ENCODE assay signal across 8 mouse cellular contexts in the genomic region with DNA sequence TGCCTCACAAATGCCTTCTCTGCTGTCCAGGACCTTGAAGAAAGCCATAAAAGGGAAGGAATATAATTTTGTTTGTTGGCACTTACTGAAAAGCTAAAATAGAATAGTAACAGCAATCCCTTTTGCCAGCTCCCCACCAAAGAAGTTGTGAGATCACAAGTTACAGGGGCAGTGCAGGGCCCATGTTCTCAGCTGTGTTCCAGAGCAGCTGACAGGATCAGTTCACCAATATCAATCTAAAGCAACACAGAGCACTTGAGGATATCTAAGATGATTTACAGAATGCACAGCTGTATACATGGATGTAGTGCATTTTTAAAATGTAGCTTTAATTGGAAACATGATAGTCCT.
DNase-seq lines count a peak whose midpoint lies in the region; ATAC-seq and TF ChIP-seq lines count a peak whose summit lies in the region.

No protein-coding gene starts in this region.

- H3K36me3 ChIP-seq in MEL (ENCODE audit: control insufficient read depth in 1 of 2, insufficient read depth in 2 of 2, low read length in 2 of 2), result peaks cover 0 to 40% of the 10 kb centered on the region in 2 experiments; a peak in 2 of 4 replicates
- H3K36me3 ChIP-seq in lung, embryonic 16.5 days (ENCODE audit: control insufficient read depth, insufficient read depth, low read length), result no peaks in the 10 kb centered on the region

- H3K4me1 ChIP-seq in MEL (ENCODE audit: control insufficient read depth in 1 of 2, insufficient read depth in 2 of 2, low read length in 2 of 2), result peaks cover 19 to 56% of the 10 kb centered on the region in 2 experiments
- peaks cover 11% of the 10 kb centered on the region; the same call in 1 of the 2 replicates for H3K4me1 ChIP-seq in lung, embryonic 16.5 days (replicated peaks; ENCODE audit: control insufficient read depth, insufficient read depth, low read length)

- H3K9me3 ChIP-seq in MEL (replicated peaks; ENCODE audit: insufficient read depth, low read length), result no peaks in the 10 kb centered on the region
- no peaks in the 10 kb centered on the region for H3K9me3 ChIP-seq in lung, embryonic 16.5 days (ENCODE audit: control insufficient read depth, low read length)

- no peak for TF ChIP-seq EP300 in MEL (IDR thresholded peaks at IDR 0.05; ENCODE audit: low read depth in 1 of 2, low read length in 2 of 2)

- peak overlapping the region; percentile 67 to 87 for H3K4me3 ChIP-seq in MEL (ENCODE audit: control insufficient read depth in 1 of 2, insufficient read depth in 1 of 2, low read depth in 2 of 2, low read length in 2 of 2)
- no peak overlapping the region; the same call in 1 of the 2 replicates for H3K4me3 ChIP-seq in lung, embryonic 16.5 days (ENCODE audit: low read length)

- no peak for TF ChIP-seq CTCF in MEL (IDR thresholded peaks at IDR 0.05 in 2 of 3, conservative IDR thresholded peaks at IDR 0.05 in 1 of 3; ENCODE audit: control insufficient read depth in 1 of 3, insufficient read depth in 1 of 3, low read depth in 2 of 3, low read length in 3 of 3, poor library complexity in 1 of 3, severe bottlenecking in 1 of 3)

- H3K9ac ChIP-seq in MEL (ENCODE audit: control insufficient read depth, low read depth, low read length, poor library complexity, severe bottlenecking), result peak overlapping the region; percentile 69
- H3K9ac ChIP-seq in lung, embryonic 16.5 days (ENCODE audit: low read length), result no peak overlapping the region

- H3K4me2 ChIP-seq in lung, embryonic 16.5 days (ENCODE audit: low read depth, low read length), result peak overlapping the region; percentile 47

- no peak for TF ChIP-seq POLR2A in MEL (IDR thresholded peaks at IDR 0.05; ENCODE audit: control insufficient read depth in 1 of 2, insufficient read depth in 1 of 2, low read depth in 1 of 2, low read length in 2 of 2, poor library complexity in 1 of 2)

- H3K79me2 ChIP-seq in MEL (ENCODE audit: control insufficient read depth, insufficient read depth, low read length, poor library complexity), result no peaks in the 10 kb centered on the region; the same call in 1 of the 2 replicates

- no peak for TF ChIP-seq RAD21 in MEL (IDR thresholded peaks at IDR 0.05; ENCODE audit: low read depth, low read length)

- H3K27ac ChIP-seq in MEL (ENCODE audit: control insufficient read depth, low read depth, low read length), result peak overlapping the region; percentile 100
- peak overlapping the region; percentile 87 for H3K27ac ChIP-seq in lung, embryonic 16.5 days (ENCODE audit: low read length)

- intact Hi-C loops in gastrocnemius, postnatal 14 days (cut with DNase I; ENCODE audit: low total_unique reads), result no loop called here
- intact Hi-C loops in heart, postnatal 10 days (cut with DNase I), result no loop called here

- peak; percentile 71 for ATAC-seq in lung, embryonic 16.5 days (ENCODE audit: low read depth)

- DNase-seq in gastrocnemius, postnatal 25 days, result peak; percentile 18
- DNase-seq in gastrocnemius, postnatal 14 days, result no peak
- DNase-seq in MEL (ENCODE audit: low read depth, low spot score), result no peak
- DNase-seq in heart, postnatal 10 days, result peak; percentile 46 to 51
- DNase-seq in adipocyte (ENCODE audit: low spot score), result no peak
- DNase-seq in right cerebral cortex, postnatal 25 days, result no peak
- no peak for DNase-seq in cerebellum, postnatal 4 days (ENCODE audit: low spot score in 2 of 2)

- H3K27me3 ChIP-seq in MEL (ENCODE audit: control insufficient read depth in 1 of 2, insufficient read depth in 2 of 2, low read length in 2 of 2), result no peaks in the 10 kb centered on the region
- H3K27me3 ChIP-seq in lung, embryonic 16.5 days (ENCODE audit: control insufficient read depth, insufficient read depth, low read depth, low read length), result no peaks in the 10 kb centered on the region

TF ChIP-seq in MEL, 35 proteins besides CTCF, POLR2A, EP300 and RAD21:
- TF ChIP-seq TCF12 (IDR thresholded peaks at IDR 0.05; ENCODE audit: low read depth, low read length) (0 out of 2 replicates have a peak, but pooled peaks have one; percentile 4), MYC (IDR thresholded peaks at IDR 0.05; ENCODE audit: low read depth, low read length) (no peak), CHD2 (IDR thresholded peaks at IDR 0.05; ENCODE audit: low read length) (no peak), GABPA (IDR thresholded peaks at IDR 0.05; ENCODE audit: low read depth, low read length) (0 out of 2 replicates have a peak, but pooled peaks have one; percentile 11), NELFE (IDR thresholded peaks at IDR 0.05; ENCODE audit: low read depth, low read length) (no peak), CHD1 (IDR thresholded peaks at IDR 0.05; ENCODE audit: low read depth, low read length) (no peak), ETS1 (IDR thresholded peaks at IDR 0.05; ENCODE audit: low read depth, low read length) (peak; percentile 89)

Comparison
In these comparisons a context has a peak if more than half of its experiments do, and no peak if none do; other contexts are left out.
1. DNase-seq: peak in gastrocnemius, postnatal 25 days (single experiment) and heart, postnatal 10 days (2 of 2); none in gastrocnemius, postnatal 14 days (single experiment), MEL (single experiment), adipocyte (single experiment), right cerebral cortex, postnatal 25 days (single experiment) and cerebellum, postnatal 4 days (0 of 2).